Mouse (Mus musculus) Patski (cell line): ENCODE data around the gene Htra1. TPM values are rescaled to one million over a fixed set of nuclear protein-coding genes. Genes with fewer than 3 reads are reported as not detected.

ENCODE experiments used
- ATAC-seq: fragments of 100-300 bp; one replicate; pipeline ENCODE4 v1.8.0; 2021
- CTCF ChIA-PET: fragments of 350-600 bp; sonication (Branson Sonifier 250); formaldehyde crosslinking; loops from one replicate; lab custom pipeline; 2022; ENCODE audit warnings: inconsistent platforms; lab: Charles Lee
- POLR2A ChIA-PET: fragments of 350-600 bp; sonication (Branson Sonifier 250); formaldehyde crosslinking; loops from one replicate; lab custom pipeline; 2022; ENCODE audit warnings: antibody characterized with exemption, inconsistent platforms; lab: Charles Lee
- DNase-seq: peaks from one replicate; pipeline ENCODE4 v3.0.0-alpha.2; 2011; ENCODE audit warnings: low read depth, low spot score
- H3K27me3 ChIP-seq: fragments of 371-371 bp; one replicate; pipeline ENCODE4 v1.5.1; 2021
- CTCF ChIP-seq: fragments of 100-300 bp; IDR thresholded peaks from one replicate; pipeline ENCODE4 v1.5.1; 2021
- in situ Hi-C: fragments of 300-500 bp; cut with MboI; formaldehyde crosslinking; loops from 3 replicates; pipeline ENCODE4 v1.11.1; 2018; ENCODE audit warnings: low pct_unique_long_range_greater_than_20kb, mixed read lengths
- polyA plus RNA-seq: library from polyadenylated mRNA; unstranded; gene quantifications from one replicate; pipeline ENCODE4 v1.2.3, GENCODE M21; 2021

The Htra1 gene
- polyA plus RNA-seq, 1 experiment from 2014 or later = 170 TPM

GRCm38 (mm10) chr7:130961429-130961828 is 25.5 kb downstream of the Htra1 start:
- DNase-seq (no peak), ATAC-seq (no peak)
- ChIA-PET CTCF (interaction anchor here (0.7 to 1.0 kb wide), 3 partner anchors 17 to 23 kb away, joined by 3 read pairs; no protein-coding TSS in a partner anchor), POLR2A (interaction anchor here (1.0 kb wide), 1 partner anchor 24 kb away, joined by 3 read pairs; no protein-coding TSS in a partner anchor)
- in situ Hi-C loops = no loop called here
- TF ChIP-seq CTCF = no peak
- no peaks in the 10 kb centered on the region for H3K27me3 ChIP-seq

GRCm38 (mm10) chr7:130964686-130965085 is 28.8 kb downstream of the Htra1 start:
- POLR2A ChIA-PET = interaction anchor here (1.0 kb wide), 1 partner anchor 147 kb away, joined by 4 read pairs; no protein-coding TSS in a partner anchor
- CTCF ChIA-PET = interaction anchor here (0.8 to 3.3 kb wide), 7 partner anchors 9 to 137 kb away, joined by 3 to 18 read pairs (median 3); no protein-coding TSS in a partner anchor
- no peaks in the 10 kb centered on the region for H3K27me3 ChIP-seq

GRCm38 (mm10) chr7:130965396-130965795 is 29.5 kb downstream of the Htra1 start:
- no peak for ATAC-seq
- in situ Hi-C loops = no loop called here
- no peaks in the 10 kb centered on the region for H3K27me3 ChIP-seq
- DNase-seq = no peak
- ChIA-PET POLR2A (interaction anchor here (0.8 to 2.0 kb wide), 3 partner anchors 12 to 19 kb away, joined by 3 to 10 read pairs (median 5); no protein-coding TSS in a partner anchor), CTCF (interaction anchor here (0.8 to 3.3 kb wide), 5 partner anchors 8 to 137 kb away, joined by 3 to 18 read pairs (median 5); no protein-coding TSS in a partner anchor)
- no peak for TF ChIP-seq CTCF

More at GRCm38 (mm10) chr7:130964686-130965085, 28.8 kb downstream of the Htra1 start:
- in situ Hi-C loops = no loop called here
- peak; percentile 97 for DNase-seq
- ATAC-seq = peak; percentile 71
- TF ChIP-seq CTCF = no peak

- ChIA-PET POLR2A (interaction anchor here (0.8 to 2.0 kb wide), 3 partner anchors 11 to 19 kb away, joined by 3 to 10 read pairs (median 5); no protein-coding TSS in a partner anchor), CTCF (interaction anchor here (1.7 to 3.3 kb wide), 3 partner anchors 11 to 138 kb away, joined by 5 to 18 read pairs (median 11); no protein-coding TSS in a partner anchor)
- ATAC-seq = no peak
- no peak for TF ChIP-seq CTCF
- no peaks in the 10 kb centered on the region for H3K27me3 ChIP-seq
- no peak for DNase-seq
- in situ Hi-C loops = no loop called here
Observed at GRCm38 (mm10) chr7:130965909-130966365, 30.0 kb downstream of the Htra1 start.

- ChIA-PET CTCF (interaction anchor here (3.0 kb wide), 1 partner anchor 29 kb away, joined by 11 read pairs; no protein-coding TSS in a partner anchor), POLR2A (interaction anchor here (0.5 to 2.0 kb wide), 3 partner anchors 11 to 99 kb away, joined by 5 to 10 read pairs (median 5); no protein-coding TSS in a partner anchor)
- in situ Hi-C loops = no loop called here
- no peak for DNase-seq
- ATAC-seq = no peak
- no peaks in the 10 kb centered on the region for H3K27me3 ChIP-seq
- TF ChIP-seq CTCF = no peak
Observed at GRCm38 (mm10) chr7:130966451-130966850, 30.5 kb downstream of the Htra1 start.

- ATAC-seq (no peak), DNase-seq (no peak)
- H3K27me3 ChIP-seq = no peaks in the 10 kb centered on the region
- TF ChIP-seq CTCF = no peak
- ChIA-PET POLR2A (interaction anchor here (0.5 to 2.0 kb wide), 4 partner anchors 10 to 100 kb away, joined by 4 to 10 read pairs (median 6); no protein-coding TSS in a partner anchor), CTCF (interaction anchor here (1.8 to 3.0 kb wide), 2 partner anchors 29 to 194 kb away, joined by 3 to 11 read pairs; partner anchors contain the start of gene Btbd16)
- in situ Hi-C loops = no loop called here
Observed at GRCm38 (mm10) chr7:130966876-130967275, 31.0 kb downstream of the Htra1 start.

GRCm38 (mm10) chr7:130967901-130968300 is 32.0 kb downstream of the Htra1 start:
- DNase-seq = no peak
- in situ Hi-C loops = no loop called here

GRCm38 (mm10) chr7:130968537-130968936 is 32.6 kb downstream of the Htra1 start:
- CTCF ChIA-PET = interaction anchor here (1.8 kb wide), 1 partner anchor 195 kb away, joined by 3 read pairs; the partner anchor contains the start of gene Btbd16
- ATAC-seq (peak; percentile 62), DNase-seq (no peak)
- H3K27me3 ChIP-seq = no peaks in the 10 kb centered on the region
- no peak for TF ChIP-seq CTCF
- POLR2A ChIA-PET = interaction anchor here (0.6 to 1.8 kb wide), 2 partner anchors 12 to 31 kb away, joined by 3 to 8 read pairs; no protein-coding TSS in a partner anchor
- in situ Hi-C loops = no loop called here

More at GRCm38 (mm10) chr7:130967901-130968300, 32.0 kb downstream of the Htra1 start:
- no peak for ATAC-seq
- H3K27me3 ChIP-seq = no peaks in the 10 kb centered on the region
- POLR2A ChIA-PET = interaction anchor here (0.8 to 1.8 kb wide), 3 partner anchors 12 to 29 kb away, joined by 4 to 8 read pairs (median 6); no protein-coding TSS in a partner anchor
- TF ChIP-seq CTCF = no peak
- CTCF ChIA-PET = interaction anchor here (1.8 to 3.0 kb wide), 2 partner anchors 30 to 195 kb away, joined by 3 to 11 read pairs; partner anchors contain the start of gene Btbd16

GRCm38 (mm10) chr7:130969076-130969475 is 33.2 kb downstream of the Htra1 start:
- POLR2A ChIA-PET = interaction anchor here (0.6 kb wide), 1 partner anchor 31 kb away, joined by 3 read pairs; no protein-coding TSS in a partner anchor
- no peak for TF ChIP-seq CTCF
- no peaks in the 10 kb centered on the region for H3K27me3 ChIP-seq
- in situ Hi-C loops = no loop called here
- no peak for ATAC-seq
- DNase-seq = no peak
- CTCF ChIA-PET = interaction anchor here (1.3 kb wide), 1 partner anchor 12 kb away, joined by 3 read pairs; no protein-coding TSS in a partner anchor

- ATAC-seq = no peak
- POLR2A ChIA-PET = no interaction called here
- no peak for DNase-seq
- in situ Hi-C loops = no loop called here
- no peaks in the 10 kb centered on the region for H3K27me3 ChIP-seq
- CTCF ChIA-PET = interaction anchor here (1.3 kb wide), 1 partner anchor 12 kb away, joined by 3 read pairs; no protein-coding TSS in a partner anchor
- no peak for TF ChIP-seq CTCF
Observed at GRCm38 (mm10) chr7:130969507-130969906, 33.6 kb downstream of the Htra1 start.
